Mouse (Mus musculus) ES-E14 (cell line): ENCODE data around the gene Mycbpap.

Source experiments
- CHD2 ChIP-seq: IDR thresholded peaks from 2 replicates; pipeline ENCODE4 v1.6.1; 2014; ENCODE audit warnings: mild to moderate bottlenecking, low read depth, low read length, inconsistent platforms
- HCFC1 ChIP-seq: IDR thresholded peaks from 2 replicates; pipeline ENCODE4 v1.6.1; 2012; ENCODE audit warnings: low read length, inconsistent platforms, borderline replicate concordance; ENCODE audit not compliant: insufficient read depth
- MAFK ChIP-seq: IDR thresholded peaks from 2 replicates; pipeline ENCODE4 v1.6.1; 2014; ENCODE audit warnings: mild to moderate bottlenecking, low read depth, low read length, inconsistent platforms; ENCODE audit not compliant: insufficient read depth
- ZC3H11A ChIP-seq: IDR thresholded peaks from 2 replicates; pipeline ENCODE4 v1.6.1; 2012; ENCODE audit warnings: low read depth, mild to moderate bottlenecking, inconsistent platforms, low read length, borderline replicate concordance
- ZNF384 ChIP-seq: IDR thresholded peaks from 2 replicates; pipeline ENCODE4 v1.6.1; 2012; ENCODE audit warnings: low read depth, low read length, inconsistent platforms

- no peak for TF ChIP-seq ZC3H11A
- no peak for TF ChIP-seq HCFC1
- TF ChIP-seq CHD2 = no peak
- no peak for TF ChIP-seq MAFK
- no peak for TF ChIP-seq ZNF384
Measured at GRCm38 (mm10) chr11:94543932-94544331, 22.4 kb upstream of the Mycbpap start.
